Mouse (Mus musculus) forebrain, embryonic 13.5 days (tissue): Measurements from ENCODE around the gene Ccdc88c. TPM values are rescaled to one million over a fixed set of nuclear protein-coding genes. Genes with fewer than 3 reads are reported as not detected.

Source experiments
- ATAC-seq: fragments of 200-750 bp; cut with Nextera tagmentation; 2 replicates; pipeline ENCODE4 v1.8.0; 2017
- H3K27ac ChIP-seq: fragments of 300-500 bp; sonication (generic); 2 replicates; pipeline ENCODE4 v1.5.1; 2015; ENCODE audit warnings: inconsistent platforms, mild to moderate bottlenecking, moderate library complexity
- H3K27me3 ChIP-seq: fragments of 300-500 bp; sonication (generic); 2 replicates; pipeline ENCODE4 v1.6.1; 2015; ENCODE audit warnings: mild to moderate bottlenecking, inconsistent platforms
- H3K36me3 ChIP-seq: fragments of 300-500 bp; sonication (generic); 2 replicates; pipeline ENCODE4 v1.6.1; 2015; ENCODE audit warnings: mild to moderate bottlenecking, inconsistent platforms; ENCODE audit not compliant: poor library complexity, severe bottlenecking
- H3K4me1 ChIP-seq: fragments of 300-500 bp; sonication (generic); 2 replicates; pipeline ENCODE4 v1.6.1; 2015; ENCODE audit warnings: inconsistent platforms
- H3K4me2 ChIP-seq: fragments of 300-500 bp; sonication (generic); 2 replicates; pipeline ENCODE4 v1.6.1; 2015; ENCODE audit warnings: inconsistent platforms, mild to moderate bottlenecking, moderate library complexity
- H3K4me3 ChIP-seq: fragments of 300-500 bp; sonication (generic); 2 replicates; pipeline ENCODE4 v1.5.1; 2015; ENCODE audit warnings: mild to moderate bottlenecking, inconsistent platforms
- H3K9ac ChIP-seq: fragments of 300-500 bp; sonication (generic); 2 replicates; pipeline ENCODE4 v1.6.1; 2015; ENCODE audit warnings: mild to moderate bottlenecking, inconsistent platforms
- H3K9me3 ChIP-seq: fragments of 300-500 bp; sonication (generic); replicated peaks from 2 replicates; pipeline ENCODE4 v1.6.1; 2016; ENCODE audit warnings: inconsistent platforms
- WGBS: fragments of 180-500 bp; shearing (Covaris S2); methylation state at CpG from one replicate; pipeline ENCODE4 v1.1.7; 2015; 5-methylcytosine and 5-hydroxymethylcytosine counted together
- polyA plus RNA-seq: library from polyadenylated mRNA; unstranded; fragments of >200 nt; fragmentation: Nextera tagmentation; extraction: Ambion mirVana; gene quantifications from 2 replicates; pipeline ENCODE4 v1.2.1, GENCODE M21; 2015

Gene Ccdc88c
- polyA plus RNA-seq: 20.7 and 21.4 TPM in 2 replicates

GRCm38 (mm10) chr12:101028954-101029731 is at the start of gene Ccdc88c:
TSS of gene Ccdc88c (minus strand) at chr12:101029056.
- peaks cover 35% of the 10 kb centered on the region for H3K4me1 ChIP-seq
- under 1% methylated on average over 50 of the region's 56 CpGs for WGBS
- no peaks in the 10 kb centered on the region for H3K9me3 ChIP-seq
- peak within 1 kb of the TSS; percentile 68 for H3K4me2 ChIP-seq
- H3K4me3 ChIP-seq: peak within 1 kb of the TSS; percentile 83
- H3K27ac ChIP-seq: peak within 1 kb of the TSS; percentile 98
- no peaks in the 10 kb centered on the region for H3K27me3 ChIP-seq
- peak within 1 kb of the TSS; percentile 95 for H3K9ac ChIP-seq
- peak; percentile 92 for ATAC-seq
- H3K36me3 ChIP-seq: peaks cover 6% of the 10 kb centered on the region; the same call in 1 of the 2 replicates

GRCm38 (mm10) chr12:101077955-101078354 is 49.1 kb upstream of the Ccdc88c start:
- no peaks in the 10 kb centered on the region for H3K9me3 ChIP-seq
- peaks cover 32% of the 10 kb centered on the region for H3K36me3 ChIP-seq
- ATAC-seq: no peak
- H3K27ac ChIP-seq: no peak overlapping the region
- H3K9ac ChIP-seq: no peak overlapping the region
- no peaks in the 10 kb centered on the region for H3K27me3 ChIP-seq
- H3K4me2 ChIP-seq: no peak overlapping the region
- H3K4me3 ChIP-seq: no peak overlapping the region
- H3K4me1 ChIP-seq: peaks cover 23% of the 10 kb centered on the region

GRCm38 (mm10) chr12:101075433-101075832 is 46.6 kb upstream of the Ccdc88c start:
- H3K4me2 ChIP-seq: no peak overlapping the region
- peaks cover 6% of the 10 kb centered on the region; the same call in 1 of the 2 replicates for H3K4me1 ChIP-seq
- H3K27ac ChIP-seq: no peak overlapping the region
- no peak overlapping the region for H3K9ac ChIP-seq
- ATAC-seq: no peak
- H3K27me3 ChIP-seq: no peaks in the 10 kb centered on the region
- peaks cover 26% of the 10 kb centered on the region for H3K36me3 ChIP-seq
- no peak overlapping the region for H3K4me3 ChIP-seq
- WGBS: 81% methylated on average over 3 of the region's 3 CpGs
- H3K9me3 ChIP-seq: no peaks in the 10 kb centered on the region

- no peak overlapping the region for H3K4me3 ChIP-seq
- H3K9ac ChIP-seq: no peak overlapping the region
- 94% methylated on average over 4 of the region's 4 CpGs for WGBS
- no peak overlapping the region for H3K4me2 ChIP-seq
- peaks cover 25% of the 10 kb centered on the region for H3K36me3 ChIP-seq
- 0 out of 2 replicates have a peak, but pooled peaks cover 4% of the 10 kb centered on the region for H3K4me1 ChIP-seq
- no peaks in the 10 kb centered on the region for H3K27me3 ChIP-seq
- no peaks in the 10 kb centered on the region for H3K9me3 ChIP-seq
- H3K27ac ChIP-seq: no peak overlapping the region
- ATAC-seq: no peak
Measured at GRCm38 (mm10) chr12:101074821-101075429, 46.1 kb upstream of the Ccdc88c start.

- Histone ChIP-seq H3K4me3 (no peak overlapping the region), H3K27me3 (no peaks in the 10 kb centered on the region), H3K9me3 (no peaks in the 10 kb centered on the region), H3K4me1 (no peaks in the 10 kb centered on the region), H3K4me2 (no peak overlapping the region), H3K36me3 (peaks cover 31% of the 10 kb centered on the region), H3K27ac (no peak overlapping the region), H3K9ac (no peak overlapping the region)
- WGBS: 90% methylated on average over 1 of the region's 1 CpGs
- ATAC-seq: no peak
Measured at GRCm38 (mm10) chr12:101069813-101070212, 41.0 kb upstream of the Ccdc88c start.

DNA sequence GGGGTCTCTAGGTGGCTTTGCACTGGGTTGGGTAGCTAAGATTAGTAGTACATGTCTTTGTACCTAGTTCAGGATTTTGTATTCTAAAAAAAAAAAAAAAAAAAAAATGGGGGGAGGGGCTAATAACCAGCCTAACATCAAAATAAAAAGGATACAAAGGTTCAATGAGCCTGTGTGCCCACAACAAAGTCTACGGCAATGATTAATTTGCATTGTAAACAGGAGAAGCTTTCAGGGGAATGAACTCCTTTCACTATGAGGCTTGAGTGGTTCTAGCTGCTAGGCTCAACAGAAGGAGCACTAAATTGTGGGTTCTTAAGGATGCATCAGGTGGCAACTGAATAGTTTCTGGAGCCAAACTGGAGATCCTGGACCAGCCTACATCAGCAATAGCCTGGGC is 37.5 kb upstream of the Ccdc88c start:
- Histone ChIP-seq H3K36me3 (peaks cover 61% of the 10 kb centered on the region), H3K4me1 (no peaks in the 10 kb centered on the region), H3K9me3 (no peaks in the 10 kb centered on the region), H3K9ac (no peak overlapping the region), H3K27me3 (no peaks in the 10 kb centered on the region), H3K4me3 (no peak overlapping the region), H3K4me2 (no peak overlapping the region), H3K27ac (no peak overlapping the region)
- 59% methylated on average over 1 of the region's 1 CpGs for WGBS
- no peak for ATAC-seq

DNA sequence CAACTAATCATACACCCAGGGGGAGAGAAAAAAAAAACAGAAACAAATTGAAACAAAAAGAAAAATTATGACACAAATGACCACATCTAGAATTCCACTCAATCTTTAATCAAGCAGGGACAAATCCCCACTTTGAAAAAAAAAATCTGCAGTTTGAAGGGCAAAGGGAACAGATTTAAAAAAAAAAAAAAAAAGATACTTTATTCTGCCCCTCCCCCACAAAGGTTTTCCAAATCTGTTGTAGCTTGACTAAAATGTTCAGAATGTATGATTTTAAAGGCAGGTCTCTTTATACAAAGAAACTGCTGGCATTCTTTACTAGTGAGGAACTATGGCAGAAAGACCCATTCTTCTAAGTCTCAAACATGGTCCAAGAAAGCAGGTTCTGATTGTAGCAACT is 11.1 kb upstream of the Ccdc88c start:
- Histone ChIP-seq H3K27ac (no peak overlapping the region), H3K4me2 (no peak overlapping the region), H3K36me3 (peaks cover 54% of the 10 kb centered on the region), H3K4me1 (no peaks in the 10 kb centered on the region), H3K9ac (no peak overlapping the region), H3K27me3 (no peaks in the 10 kb centered on the region), H3K4me3 (no peak overlapping the region), H3K9me3 (no peaks in the 10 kb centered on the region)
- no peak for ATAC-seq

DNA sequence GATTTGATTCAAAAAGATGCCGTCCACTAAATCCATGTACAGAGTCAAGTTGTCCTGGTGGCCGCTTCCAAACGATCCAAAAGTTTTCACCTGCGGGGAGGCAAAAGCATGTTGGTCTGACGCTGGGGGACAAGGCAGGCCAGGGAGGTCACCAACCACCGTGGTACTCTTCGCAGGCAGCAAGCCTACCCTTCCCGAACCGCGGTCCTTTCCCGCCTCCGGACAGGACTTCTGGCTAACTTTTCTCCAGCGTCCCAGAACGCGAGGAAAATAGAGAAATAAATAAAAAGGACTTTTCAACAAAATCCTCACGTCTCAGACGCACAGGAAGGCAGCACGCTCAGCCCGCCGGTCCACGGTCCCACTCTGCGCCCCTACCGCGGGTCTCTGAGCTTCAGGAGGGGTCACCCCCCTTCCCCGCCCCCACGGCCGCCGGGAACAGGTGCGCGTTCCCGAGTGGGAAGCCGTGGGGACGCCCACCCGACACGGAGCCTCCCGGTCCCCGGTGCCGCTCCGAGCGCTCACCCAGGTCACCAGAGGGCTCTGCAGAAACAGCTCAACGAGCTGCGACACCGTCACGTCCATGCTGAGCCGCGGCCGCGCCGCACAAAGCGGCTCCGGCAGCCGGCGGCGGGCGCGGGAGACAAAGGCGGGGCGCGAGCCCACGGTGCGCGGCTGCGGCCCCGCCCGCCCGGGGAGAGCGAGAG is 456 bp downstream of the Ccdc88c start:
- ATAC-seq: no peak
- Histone ChIP-seq H3K9ac (peak overlapping the region; percentile 95), H3K27ac (peak overlapping the region; percentile 98)

GRCm38 (mm10) chr12:101027451-101028246 is 1.2 kb downstream of the Ccdc88c start:
- peak overlapping the region; percentile 98 for H3K27ac ChIP-seq
- H3K4me3 ChIP-seq: peak overlapping the region; percentile 83
- H3K36me3 ChIP-seq: peaks cover 6% of the 10 kb centered on the region; the same call in 1 of the 2 replicates
- peaks cover 50% of the 10 kb centered on the region for H3K4me1 ChIP-seq
- 1% methylated on average over 19 of the region's 19 CpGs for WGBS
- H3K9me3 ChIP-seq: no peaks in the 10 kb centered on the region
- peak overlapping the region; percentile 68 for H3K4me2 ChIP-seq
- peak overlapping the region; percentile 95 for H3K9ac ChIP-seq
- ATAC-seq: no peak
- H3K27me3 ChIP-seq: no peaks in the 10 kb centered on the region

More for the DNA sequence above, 456 bp downstream of the Ccdc88c start:
- no peaks in the 10 kb centered on the region for H3K27me3 ChIP-seq
- H3K4me1 ChIP-seq: peaks cover 42% of the 10 kb centered on the region
- no peaks in the 10 kb centered on the region for H3K9me3 ChIP-seq
- H3K36me3 ChIP-seq: peaks cover 6% of the 10 kb centered on the region; the same call in 1 of the 2 replicates
- under 1% methylated on average over 55 of the region's 67 CpGs for WGBS
- peak overlapping the region; percentile 83 for H3K4me3 ChIP-seq
- peak overlapping the region; percentile 68 for H3K4me2 ChIP-seq

DNA sequence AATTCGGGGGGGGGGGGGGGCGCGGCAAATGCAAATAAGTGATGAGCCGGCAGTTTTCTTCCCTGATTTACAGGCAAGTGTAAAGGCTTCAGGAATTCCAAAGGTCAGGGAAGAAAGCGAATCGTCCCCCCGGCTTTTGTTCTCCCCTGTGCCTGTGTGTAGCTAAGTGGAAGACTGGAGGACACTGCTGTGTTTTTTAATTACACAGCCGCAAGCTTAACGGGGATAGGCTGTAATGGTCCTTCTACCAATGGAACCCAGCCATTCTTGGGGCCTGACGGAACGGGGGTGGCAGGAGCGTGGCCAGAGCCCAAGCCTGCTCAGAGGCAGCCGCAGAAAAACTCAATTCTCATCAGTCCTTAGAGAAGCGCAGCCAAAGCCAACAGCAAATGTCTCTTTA is 1.9 kb downstream of the Ccdc88c start:
- Histone ChIP-seq H3K27me3 (no peaks in the 10 kb centered on the region), H3K9me3 (no peaks in the 10 kb centered on the region), H3K36me3 (peaks cover 12% of the 10 kb centered on the region), H3K4me3 (peak overlapping the region; percentile 83), H3K27ac (peak overlapping the region; percentile 41), H3K9ac (peak overlapping the region; percentile 95), H3K4me1 (peaks cover 57% of the 10 kb centered on the region), H3K4me2 (peak overlapping the region; percentile 68)
- WGBS: under 1% methylated on average over 11 of the region's 14 CpGs
- ATAC-seq: no peak

- H3K36me3 ChIP-seq: peaks cover 16% of the 10 kb centered on the region
- H3K9me3 ChIP-seq: no peaks in the 10 kb centered on the region
- peak overlapping the region; percentile 95 for H3K9ac ChIP-seq
- H3K27ac ChIP-seq: peak overlapping the region; percentile 41; the same call in 1 of the 2 replicates
- 32% methylated on average over 7 of the region's 7 CpGs for WGBS
- peak overlapping the region; percentile 68 for H3K4me2 ChIP-seq
- H3K27me3 ChIP-seq: no peaks in the 10 kb centered on the region
- peaks cover 57% of the 10 kb centered on the region for H3K4me1 ChIP-seq
- H3K4me3 ChIP-seq: peak overlapping the region; percentile 83
- no peak for ATAC-seq
Measured at GRCm38 (mm10) chr12:101026518-101026917, 2.3 kb downstream of the Ccdc88c start.
